Mouse (Mus musculus): ENCODE results near the gene Usp48. TPM values are rescaled to one million over a fixed set of nuclear protein-coding genes. Genes with fewer than 3 reads are reported as not detected.

The Usp48 gene
- total RNA-seq, 2 experiments from 2014 or later = 125 to 126 TPM

- intact Hi-C loops (cut with DNase I) = no loop called here
- no peak for DNase-seq (ENCODE audit: extremely low spot score in 1 of 2, low spot score in 2 of 2)
Observed at GRCm38 (mm10) chr4:137603449-137604171, 10.1 kb downstream of the Usp48 start.

DNA sequence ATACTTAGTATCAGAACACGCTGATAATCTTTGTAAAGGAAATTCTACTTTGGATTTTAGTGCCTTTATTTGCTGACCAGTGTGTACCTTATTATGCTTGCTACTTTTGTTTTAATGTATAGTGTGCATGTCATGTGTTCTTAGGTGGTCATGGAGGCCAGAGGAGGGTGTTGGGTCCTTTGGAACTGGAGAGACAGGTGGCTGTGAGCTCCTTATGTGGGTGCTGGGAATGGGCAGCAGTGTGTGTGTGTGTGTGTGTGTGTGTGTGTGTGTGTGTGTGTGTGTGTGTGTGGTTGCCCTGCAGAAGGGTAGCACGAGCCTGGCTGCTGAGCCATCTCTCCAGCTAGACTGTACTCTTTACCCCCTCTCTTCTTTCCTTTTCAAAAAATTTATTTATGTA lies 13.5 kb downstream of the Usp48 start:
- intact Hi-C loops (cut with DNase I) = no loop called here
- DNase-seq (ENCODE audit: extremely low spot score in 1 of 2, low spot score in 2 of 2) = no peak

GRCm38 (mm10) chr4:137609281-137609680 lies 15.7 kb downstream of the Usp48 start:
- intact Hi-C loops (cut with DNase I) = no loop called here
- no peak for DNase-seq (ENCODE audit: extremely low spot score in 1 of 2, low spot score in 2 of 2)

- no peak for DNase-seq (ENCODE audit: extremely low spot score in 1 of 2, low spot score in 2 of 2)
- intact Hi-C loops (cut with DNase I) = no loop called here
Observed at GRCm38 (mm10) chr4:137609702-137610101, 16.1 kb downstream of the Usp48 start.

GRCm38 (mm10) chr4:137610256-137610655 lies 16.7 kb downstream of the Usp48 start:
- no peak for DNase-seq (ENCODE audit: extremely low spot score in 1 of 2, low spot score in 2 of 2)
- intact Hi-C loops (cut with DNase I) = no loop called here

- DNase-seq (ENCODE audit: extremely low spot score in 1 of 2, low spot score in 2 of 2) = no peak
- intact Hi-C loops (cut with DNase I) = no loop called here
Observed at GRCm38 (mm10) chr4:137622847-137623246, 29.3 kb downstream of the Usp48 start.

- no peak for DNase-seq (ENCODE audit: extremely low spot score in 1 of 2, low spot score in 2 of 2)
- intact Hi-C loops (cut with DNase I) = no loop called here
Observed at GRCm38 (mm10) chr4:137627476-137628235, 34.1 kb downstream of the Usp48 start.

DNA sequence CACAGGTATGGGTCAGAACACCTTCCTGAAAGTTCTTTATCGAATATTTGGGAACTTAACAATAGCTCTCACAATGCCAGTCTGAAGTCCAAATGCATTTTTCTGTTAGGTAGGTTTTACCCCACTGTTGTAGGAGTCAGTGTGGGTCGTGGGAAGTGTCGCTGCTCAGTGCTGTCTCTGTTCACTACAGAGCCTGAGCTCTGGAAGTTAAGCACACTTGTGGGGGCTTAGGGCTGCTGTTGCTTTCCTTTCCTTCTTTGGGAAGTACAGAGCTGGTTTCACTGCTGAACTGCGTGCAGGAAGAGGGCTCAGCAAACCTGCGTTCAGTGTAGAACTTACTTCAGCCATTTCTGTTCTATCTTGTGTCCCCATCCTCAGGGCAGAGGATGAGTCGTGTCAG lies 34.8 kb downstream of the Usp48 start:
- intact Hi-C loops (cut with DNase I) = no loop called here
- DNase-seq (ENCODE audit: extremely low spot score in 1 of 2, low spot score in 2 of 2) = no peak

DNA sequence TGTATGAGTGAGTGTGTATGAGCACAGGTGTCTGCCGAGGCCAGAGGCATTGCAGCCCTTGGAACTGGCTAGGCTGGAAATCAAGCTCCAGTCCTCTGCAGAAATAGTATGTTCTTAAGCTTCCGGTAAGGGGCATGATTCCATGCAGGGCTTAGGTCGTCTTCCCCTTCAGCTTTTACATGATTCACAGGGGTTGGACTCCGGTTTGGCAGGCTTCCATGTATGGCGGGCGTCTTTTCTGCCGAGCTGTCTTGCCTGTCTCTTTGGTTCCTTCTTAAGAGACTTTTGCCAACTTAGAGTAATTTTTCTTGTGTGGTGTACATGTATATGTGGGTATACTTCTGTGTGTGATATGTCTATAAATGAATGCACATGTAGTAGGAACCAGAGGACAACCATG lies 35.8 kb downstream of the Usp48 start:
- peak in 1 of 2 experiments; percentile 37 for DNase-seq (ENCODE audit: extremely low spot score in 1 of 2, low spot score in 2 of 2)
- intact Hi-C loops (cut with DNase I) = no loop called here

GRCm38 (mm10) chr4:137630153-137630552 lies 36.6 kb downstream of the Usp48 start:
- no peak for DNase-seq (ENCODE audit: extremely low spot score in 1 of 2, low spot score in 2 of 2)
- intact Hi-C loops (cut with DNase I) = no loop called here

DNA sequence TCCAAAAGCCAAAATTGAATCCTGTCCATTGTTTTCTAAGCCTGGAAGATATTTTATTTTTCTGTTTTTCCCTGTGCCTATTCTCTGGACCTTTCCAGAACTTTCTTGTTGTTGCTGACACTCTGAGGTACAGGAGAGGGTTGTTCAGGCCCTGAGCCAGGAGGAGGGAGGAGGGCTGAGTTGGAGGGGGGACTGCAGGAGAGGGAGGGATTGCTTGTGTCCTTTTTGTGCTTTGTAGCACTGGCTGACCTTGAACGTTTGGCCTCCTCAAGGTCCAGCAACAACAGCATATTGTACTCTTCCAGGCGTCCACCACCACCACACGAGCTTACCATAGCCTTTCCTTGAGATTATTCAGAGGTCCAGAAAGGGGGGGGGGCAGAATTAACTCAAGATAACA lies 38.0 kb downstream of the Usp48 start:
- intact Hi-C loops (cut with DNase I) = no loop called here
- no peak for DNase-seq (ENCODE audit: extremely low spot score in 1 of 2, low spot score in 2 of 2)

- DNase-seq (ENCODE audit: extremely low spot score in 1 of 2, low spot score in 2 of 2) = no peak
- intact Hi-C loops (cut with DNase I) = no loop called here
Observed at GRCm38 (mm10) chr4:137633394-137633793, 39.8 kb downstream of the Usp48 start.

- DNase-seq (ENCODE audit: extremely low spot score in 1 of 2, low spot score in 2 of 2) = no peak
- intact Hi-C loops (cut with DNase I) = no loop called here
Observed at GRCm38 (mm10) chr4:137636597-137636996, 43.0 kb downstream of the Usp48 start.

DNA sequence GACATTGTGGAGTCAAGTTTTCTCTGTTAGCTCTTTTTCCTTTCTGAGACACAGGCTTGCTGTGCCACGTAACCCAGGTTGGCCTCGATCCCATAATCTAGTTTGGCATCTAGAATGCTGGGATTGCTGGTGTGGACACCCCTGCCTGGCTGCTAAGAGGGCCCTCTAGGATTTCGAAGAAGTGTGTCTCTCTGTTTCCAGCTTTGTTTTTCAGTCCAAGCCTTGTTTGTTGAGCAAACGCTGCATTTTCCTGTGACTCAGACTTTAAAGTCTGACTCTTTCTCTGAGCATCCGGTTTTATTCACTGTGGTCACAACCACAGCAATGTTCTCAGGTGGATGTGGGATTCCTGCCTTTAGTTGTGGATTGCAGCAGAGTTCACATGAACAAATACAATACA lies 48.0 kb downstream of the Usp48 start:
- intact Hi-C loops (cut with DNase I) = no loop called here
- DNase-seq (ENCODE audit: extremely low spot score in 1 of 2, low spot score in 2 of 2) = no peak

- intact Hi-C loops (cut with DNase I) = no loop called here
Observed at GRCm38 (mm10) chr4:137642101-137642500, 48.5 kb downstream of the Usp48 start.

DNA sequence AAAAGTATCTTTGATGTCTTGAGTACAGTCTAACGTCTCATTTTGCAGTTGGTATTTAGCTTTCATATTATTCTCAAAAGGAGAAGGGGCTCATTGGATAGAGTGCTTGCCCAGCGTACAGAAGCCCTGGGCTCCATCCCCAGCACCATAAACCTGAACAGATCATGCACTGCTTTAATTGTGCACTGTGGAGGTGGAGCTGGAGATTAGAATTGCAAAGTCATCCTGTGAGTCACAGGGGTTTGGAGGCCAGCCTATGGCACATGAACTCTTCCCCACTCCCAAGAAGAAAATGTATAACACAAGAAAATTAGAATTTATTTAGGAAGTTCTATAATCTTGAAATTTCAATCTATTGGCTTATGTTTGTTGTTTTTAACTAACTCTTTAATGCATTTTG lies 49.9 kb downstream of the Usp48 start:
- no peak for DNase-seq (ENCODE audit: extremely low spot score in 1 of 2, low spot score in 2 of 2)
- intact Hi-C loops (cut with DNase I) = no loop called here

More at GRCm38 (mm10) chr4:137642101-137642500, 48.5 kb downstream of the Usp48 start:
- no peak for DNase-seq (ENCODE audit: extremely low spot score in 1 of 2, low spot score in 2 of 2)

GRCm38 (mm10) chr4:137646262-137646661 lies 52.7 kb downstream of the Usp48 start:
- intact Hi-C loops (cut with DNase I) = no loop called here
- DNase-seq (ENCODE audit: extremely low spot score in 1 of 2, low spot score in 2 of 2) = no peak

GRCm38 (mm10) chr4:137647648-137648047 lies 54.1 kb downstream of the Usp48 start:
- DNase-seq (ENCODE audit: extremely low spot score in 1 of 2, low spot score in 2 of 2) = no peak
- intact Hi-C loops (cut with DNase I) = no loop called here

DNA sequence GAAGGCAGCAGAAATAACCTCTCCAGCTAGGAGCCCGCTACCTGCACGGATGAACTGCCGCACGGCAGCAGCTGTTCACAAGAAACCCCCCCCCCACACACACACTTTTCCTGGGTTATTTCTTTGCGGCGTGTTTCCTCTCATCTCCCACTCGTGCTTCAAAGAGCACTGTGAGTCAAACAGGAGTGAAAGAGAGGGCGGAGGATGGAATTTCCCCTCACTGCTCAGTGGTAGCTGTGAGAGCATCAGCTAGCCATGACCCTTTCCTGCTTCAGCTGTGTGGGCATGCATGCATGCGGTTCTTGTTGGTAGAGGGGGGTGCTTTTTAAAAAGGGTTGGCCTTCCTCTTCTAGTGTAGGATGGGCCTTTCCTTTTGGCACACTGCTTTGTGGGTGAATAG lies 54.7 kb downstream of the Usp48 start:
- intact Hi-C loops (cut with DNase I) = no loop called here
- DNase-seq (ENCODE audit: extremely low spot score in 1 of 2, low spot score in 2 of 2) = no peak

GRCm38 (mm10) chr4:137650912-137651311 lies 57.4 kb downstream of the Usp48 start:
- DNase-seq (ENCODE audit: extremely low spot score in 1 of 2, low spot score in 2 of 2) = no peak
- intact Hi-C loops (cut with DNase I) = no loop called here
